Mouse (Mus musculus): ENCODE results near the gene Homer3. TPM values are rescaled to one million over a fixed set of nuclear protein-coding genes. Genes with fewer than 3 reads are reported as not detected.

The Homer3 gene
- polyA plus RNA-seq, 1 experiment from 2014 or later = 77.9 TPM

GRCm38 (mm10) chr8:70302901-70303300 is 20.3 kb downstream of the Homer3 start:
- DNase-seq (no peak), ATAC-seq (ENCODE audit: insufficient read depth) (no peak; the same call in 1 of the 2 replicates)
- 4% methylated on average over 16 of the region's 16 CpGs for WGBS
- H3K4me1 ChIP-seq (ENCODE audit: insufficient read depth) = peaks cover 13% of the 10 kb centered on the region
- peaks cover 53% of the 10 kb centered on the region for H3K36me3 ChIP-seq (ENCODE audit: insufficient read depth)
- no peaks in the 10 kb centered on the region for H3K27me3 ChIP-seq (ENCODE audit: insufficient read depth, low read length)
- peak overlapping the region; percentile 75 for H3K4me2 ChIP-seq
- peak overlapping the region; percentile 84 for H3K9ac ChIP-seq
- H3K4me3 ChIP-seq (ENCODE audit: low read depth, low read length) = peak overlapping the region; percentile 88
- H3K9me3 ChIP-seq (ENCODE audit: low read depth, low read length) = no peaks in the 10 kb centered on the region
- no peak for TF ChIP-seq CTCF (IDR thresholded peaks at IDR 0.05; ENCODE audit: low read depth)
- peak overlapping the region; percentile 31; the same call in 1 of the 2 replicates for H3K27ac ChIP-seq (ENCODE audit: low read depth)

- WGBS = 31% methylated on average over 2 of the region's 2 CpGs
- no peak overlapping the region for H3K9ac ChIP-seq
- no peak overlapping the region for H3K27ac ChIP-seq (ENCODE audit: low read depth)
- no peaks in the 10 kb centered on the region for H3K9me3 ChIP-seq (ENCODE audit: low read depth, low read length)
- ATAC-seq (ENCODE audit: insufficient read depth) = no peak
- no peaks in the 10 kb centered on the region for H3K27me3 ChIP-seq (ENCODE audit: insufficient read depth, low read length)
- no peak overlapping the region for H3K4me3 ChIP-seq (ENCODE audit: low read depth, low read length)
- peak; percentile 70 for TF ChIP-seq CTCF (IDR thresholded peaks at IDR 0.05; ENCODE audit: low read depth)
- DNase-seq = peak; percentile 43
- H3K4me1 ChIP-seq (ENCODE audit: insufficient read depth) = no peaks in the 10 kb centered on the region
- H3K4me2 ChIP-seq = no peak overlapping the region
- peaks cover 84% of the 10 kb centered on the region for H3K36me3 ChIP-seq (ENCODE audit: insufficient read depth)
These were observed 26.7 kb downstream of the Homer3 start for GRCm38 (mm10) chr8:70309311-70309710.

DNA sequence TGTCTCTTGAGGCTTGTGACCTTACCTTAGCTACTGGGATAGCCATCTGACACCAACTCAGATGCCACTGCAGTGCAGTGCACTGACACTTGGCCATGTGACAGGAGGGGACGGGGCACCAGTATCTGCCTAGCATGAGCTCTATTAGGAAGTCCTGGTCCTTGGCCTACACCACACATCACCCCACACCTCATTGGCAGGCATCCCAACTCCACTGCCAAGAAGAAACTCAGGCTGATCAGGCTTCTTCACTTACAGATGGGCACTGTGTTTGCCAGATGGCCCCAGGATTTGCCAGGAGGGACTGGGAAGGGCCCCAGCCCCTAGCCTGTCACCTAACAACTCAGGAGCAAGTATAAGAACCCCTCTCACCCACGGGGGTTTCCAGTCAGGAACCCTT is 30.8 kb downstream of the Homer3 start:
- 81% methylated on average over 2 of the region's 2 CpGs for WGBS
- H3K27me3 ChIP-seq (ENCODE audit: insufficient read depth, low read length) = no peaks in the 10 kb centered on the region

GRCm38 (mm10) chr8:70315624-70316510 is 33.2 kb downstream of the Homer3 start, which contains the start of gene Cers1:
Gene Cers1 (plus strand): TSS chr8:70315775.
- Histone ChIP-seq H3K4me2 (peak within 1 kb of the TSS; percentile 84), H3K27me3 (ENCODE audit: insufficient read depth, low read length) (no peaks in the 10 kb centered on the region), H3K4me1 (ENCODE audit: insufficient read depth) (peaks cover 18% of the 10 kb centered on the region), H3K4me3 (ENCODE audit: low read depth, low read length) (peak within 1 kb of the TSS; percentile 54), H3K9me3 (ENCODE audit: low read depth, low read length) (no peaks in the 10 kb centered on the region), H3K9ac (peak within 1 kb of the TSS; percentile 48), H3K27ac (ENCODE audit: low read depth) (peak within 1 kb of the TSS; percentile 24; the same call in 1 of the 2 replicates), H3K36me3 (ENCODE audit: insufficient read depth) (peaks cover 26% of the 10 kb centered on the region)
- no peak for TF ChIP-seq CTCF (IDR thresholded peaks at IDR 0.05; ENCODE audit: low read depth)
- peak; percentile 68 for ATAC-seq (ENCODE audit: insufficient read depth)
- 2% methylated on average over 66 of the region's 66 CpGs for WGBS
- peak; percentile 86 for DNase-seq

More for the DNA sequence above, 30.8 kb downstream of the Homer3 start:
- no peak for TF ChIP-seq CTCF (IDR thresholded peaks at IDR 0.05; ENCODE audit: low read depth)
- no peak overlapping the region for H3K4me3 ChIP-seq (ENCODE audit: low read depth, low read length)
- peaks cover 18% of the 10 kb centered on the region for H3K4me1 ChIP-seq (ENCODE audit: insufficient read depth)
- no peak overlapping the region for H3K4me2 ChIP-seq
- no peak overlapping the region for H3K27ac ChIP-seq (ENCODE audit: low read depth)
- H3K9ac ChIP-seq = no peak overlapping the region
- DNase-seq = no peak
- H3K9me3 ChIP-seq (ENCODE audit: low read depth, low read length) = no peaks in the 10 kb centered on the region
- ATAC-seq (ENCODE audit: insufficient read depth) = no peak
- H3K36me3 ChIP-seq (ENCODE audit: insufficient read depth) = peaks cover 46% of the 10 kb centered on the region

DNA sequence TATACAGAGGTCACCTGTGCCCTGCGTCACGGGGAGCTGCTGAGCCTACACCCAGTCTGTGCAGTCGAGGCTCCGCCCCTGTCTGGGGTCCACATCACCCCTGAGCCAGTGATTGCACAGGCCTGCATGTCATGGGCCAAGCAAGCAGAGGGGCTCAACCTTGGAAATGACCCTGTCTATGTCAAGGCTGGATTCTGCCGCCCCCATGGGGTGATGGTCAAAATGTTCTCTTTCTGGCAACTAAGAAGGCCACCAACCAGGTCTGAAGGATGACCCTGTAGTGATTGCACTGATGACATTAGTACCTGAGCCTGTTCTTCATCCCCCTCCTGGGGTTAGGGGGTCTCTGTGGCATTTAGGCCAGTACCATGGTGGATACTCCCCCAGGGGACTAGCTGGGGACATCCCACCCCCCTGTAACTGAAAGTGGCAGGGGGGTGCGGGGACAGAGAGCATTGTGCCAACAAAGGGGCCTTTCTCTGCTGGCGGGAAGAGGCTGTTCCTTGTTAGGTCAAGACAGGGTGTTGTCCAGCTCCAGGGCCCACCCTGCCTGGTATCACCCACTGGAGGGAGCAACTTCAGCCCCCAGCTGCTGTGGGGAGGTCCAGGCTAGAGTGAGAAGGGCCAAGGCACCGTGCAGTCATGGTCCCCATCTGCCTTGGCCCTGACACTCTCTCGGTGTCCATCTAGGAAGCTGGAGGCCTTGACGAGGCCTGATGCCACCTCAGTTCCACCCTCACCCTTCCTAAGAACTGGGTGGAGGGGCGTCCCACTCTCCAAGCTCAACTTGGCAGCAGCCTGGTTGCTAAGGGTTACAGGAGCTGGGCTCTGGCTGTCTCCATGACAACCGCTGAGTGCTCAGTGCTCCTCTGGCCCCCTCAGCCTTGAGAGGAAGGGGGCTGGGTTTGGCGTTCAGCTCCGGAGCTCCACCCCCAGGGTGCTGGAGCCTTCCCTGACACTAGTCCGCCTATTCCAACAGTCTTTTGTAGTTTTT is 34.2 kb downstream of the Homer3 start:
- H3K9ac ChIP-seq = no peak overlapping the region; the same call in 1 of the 2 replicates
- TF ChIP-seq CTCF (IDR thresholded peaks at IDR 0.05; ENCODE audit: low read depth) = peak; percentile 26
- WGBS = 10% methylated on average over 15 of the region's 15 CpGs

GRCm38 (mm10) chr8:70317872-70318271 is 35.2 kb downstream of the Homer3 start:
- no peak for ATAC-seq (ENCODE audit: insufficient read depth)
- 80% methylated on average over 5 of the region's 5 CpGs for WGBS
- no peak for TF ChIP-seq CTCF (IDR thresholded peaks at IDR 0.05; ENCODE audit: low read depth)

More for the DNA sequence above, 34.2 kb downstream of the Homer3 start:
- H3K4me2 ChIP-seq = peak overlapping the region; percentile 84
- peak; percentile 95 for DNase-seq
- peaks cover 18% of the 10 kb centered on the region for H3K4me1 ChIP-seq (ENCODE audit: insufficient read depth)
- peak overlapping the region; percentile 54 for H3K4me3 ChIP-seq (ENCODE audit: low read depth, low read length)
- no peaks in the 10 kb centered on the region for H3K9me3 ChIP-seq (ENCODE audit: low read depth, low read length)
- peak; percentile 79 for ATAC-seq (ENCODE audit: insufficient read depth)
- peaks cover 17% of the 10 kb centered on the region for H3K36me3 ChIP-seq (ENCODE audit: insufficient read depth)
- H3K27ac ChIP-seq (ENCODE audit: low read depth) = no peak overlapping the region
- no peaks in the 10 kb centered on the region for H3K27me3 ChIP-seq (ENCODE audit: insufficient read depth, low read length)

More at GRCm38 (mm10) chr8:70317872-70318271, 35.2 kb downstream of the Homer3 start:
- Histone ChIP-seq H3K27ac (ENCODE audit: low read depth) (no peak overlapping the region), H3K9ac (no peak overlapping the region), H3K4me1 (ENCODE audit: insufficient read depth) (peaks cover 18% of the 10 kb centered on the region), H3K27me3 (ENCODE audit: insufficient read depth, low read length) (no peaks in the 10 kb centered on the region), H3K4me2 (no peak overlapping the region), H3K9me3 (ENCODE audit: low read depth, low read length) (no peaks in the 10 kb centered on the region), H3K36me3 (ENCODE audit: insufficient read depth) (peaks cover 8% of the 10 kb centered on the region), H3K4me3 (ENCODE audit: low read depth, low read length) (no peak overlapping the region)
- no peak for DNase-seq

Measured in lung, embryonic 14.5 days (tissue).